Mouse (Mus musculus) brain, embryonic 14.5 days (tissue): ENCODE measurements around the gene Ms4a6b.

Experiments used
- CTCF ChIP-seq: fragments of 200-500 bp; IDR thresholded peaks from 2 replicates; pipeline ENCODE4 v1.5.1; 2012; ENCODE audit warnings: inconsistent platforms, mild to moderate bottlenecking, moderate library complexity, borderline replicate concordance; ENCODE audit not compliant: insufficient read depth, insufficient read length; ENCODE audit errors: extremely low read depth
- POLR2A ChIP-seq: fragments of 200-500 bp; IDR thresholded peaks from 2 replicates; pipeline ENCODE4 v1.6.1; 2012; ENCODE audit warnings: mild to moderate bottlenecking, inconsistent platforms, borderline replicate concordance; ENCODE audit not compliant: poor library complexity, insufficient read depth, insufficient read length, severe bottlenecking; ENCODE audit errors: extremely low read depth

- no peak for TF ChIP-seq CTCF
- no peak for TF ChIP-seq POLR2A
Measured at GRCm38 (mm10) chr19:11501326-11501725, 15.0 kb upstream of the Ms4a6b start.
